In genomic region chr9:63169127-63169526, GRCm38 (mm10) we compare ENCODE assay signal across 22 mouse cellular contexts. TPM values are rescaled to one million over a fixed set of nuclear protein-coding genes. Genes with fewer than 3 reads are reported as not detected.
A peak's percentile ranks its signal among the peaks of the same experiment; 100 is the strongest.
DNase-seq lines count a peak whose midpoint lies in the region; ATAC-seq and TF ChIP-seq lines count a peak whose summit lies in the region.
"Had no signal": no experiment of that assay in that cellular context is flagged by ENCODE, and none has a peak within 500 bp of the region (broad histone marks: within the 10 kb centered on the region; RNA-seq: fewer than 3 reads in every experiment).

No protein-coding gene starts in this region.

- H3K79me2 ChIP-seq in heart, adult 2 months (replicated peaks; ENCODE audit: control insufficient read depth, insufficient read depth, low read length), result no peaks in the 10 kb centered on the region
- no peaks in the 10 kb centered on the region for H3K79me2 ChIP-seq in MEL (ENCODE audit: control insufficient read depth, insufficient read depth, low read length, poor library complexity)

- no peak for TF ChIP-seq POLR2A in heart, adult 2 months (IDR thresholded peaks at IDR 0.05; ENCODE audit: insufficient read depth, low read depth, low read length)
- TF ChIP-seq POLR2A in MEL (IDR thresholded peaks at IDR 0.05; ENCODE audit: control insufficient read depth in 1 of 2, insufficient read depth in 1 of 2, low read depth in 1 of 2, low read length in 2 of 2, poor library complexity in 1 of 2), result no peak

- 83% methylated on average over 1 of the region's 1 CpGs for WGBS in heart, adult 2 months
- WGBS in liver, embryonic 14.5 days (ENCODE audit: insufficient replicate concordance), result 52% methylated on average over 1 of the region's 1 CpGs
- 69% methylated on average over 1 of the region's 1 CpGs for WGBS in liver, embryonic 11.5 days
- WGBS in stomach, postnatal 0 days, result 89% methylated on average over 1 of the region's 1 CpGs
- 86% methylated on average over 1 of the region's 1 CpGs for WGBS in hindbrain, embryonic 14.5 days

- no peaks in the 10 kb centered on the region for H3K4me1 ChIP-seq in heart, adult 2 months (ENCODE audit: control insufficient read depth, insufficient read depth, low read length)
- H3K4me1 ChIP-seq in liver, embryonic 14.5 days (replicated peaks; ENCODE audit: control insufficient read depth in 2 of 2, insufficient read depth in 2 of 2, low read length in 1 of 2), result no peaks in the 10 kb centered on the region
- no peaks in the 10 kb centered on the region for H3K4me1 ChIP-seq in liver, embryonic 11.5 days (replicated peaks; ENCODE audit: control insufficient read depth, insufficient read depth, low read length)
- no peaks in the 10 kb centered on the region for H3K4me1 ChIP-seq in MEL (ENCODE audit: control insufficient read depth in 1 of 2, insufficient read depth in 2 of 2, low read length in 2 of 2)
- no peaks in the 10 kb centered on the region for H3K4me1 ChIP-seq in stomach, postnatal 0 days (replicated peaks; ENCODE audit: control insufficient read depth, insufficient read depth)
- H3K4me1 ChIP-seq in hindbrain, embryonic 14.5 days (replicated peaks; ENCODE audit: control insufficient read depth, insufficient read depth, low read length), result no peaks in the 10 kb centered on the region
- H3K4me1 ChIP-seq: limb, embryonic 13.5 days; neural tube, embryonic 15.5 days; stomach, embryonic 15.5 days had no signal

- TF ChIP-seq RAD21 in MEL (IDR thresholded peaks at IDR 0.05; ENCODE audit: low read depth, low read length), result no peak

- no peaks in the 10 kb centered on the region for H3K27me3 ChIP-seq in heart, adult 2 months (ENCODE audit: control insufficient read depth, insufficient read depth, low read length)
- no peaks in the 10 kb centered on the region for H3K27me3 ChIP-seq in liver, embryonic 14.5 days (ENCODE audit: control insufficient read depth, insufficient read depth, low read length)
- no peaks in the 10 kb centered on the region for H3K27me3 ChIP-seq in liver, embryonic 11.5 days (replicated peaks; ENCODE audit: control insufficient read depth, insufficient read depth, low read length)
- H3K27me3 ChIP-seq in MEL (ENCODE audit: control insufficient read depth in 1 of 2, insufficient read depth in 2 of 2, low read length in 2 of 2), result no peaks in the 10 kb centered on the region
- H3K27me3 ChIP-seq in stomach, postnatal 0 days (ENCODE audit: control insufficient read depth, insufficient read depth, low read length), result no peaks in the 10 kb centered on the region
- H3K27me3 ChIP-seq in hindbrain, embryonic 14.5 days (ENCODE audit: control insufficient read depth, insufficient read depth, low read length), result no peaks in the 10 kb centered on the region
- H3K27me3 ChIP-seq: kidney, embryonic 15.5 days; limb, embryonic 13.5 days; neural tube, embryonic 15.5 days; stomach, embryonic 15.5 days had no signal

- H3K9me3 ChIP-seq in liver, embryonic 14.5 days (ENCODE audit: control insufficient read depth, low read length), result no peaks in the 10 kb centered on the region
- no peaks in the 10 kb centered on the region for H3K9me3 ChIP-seq in liver, embryonic 11.5 days (ENCODE audit: control insufficient read depth, low read length)
- H3K9me3 ChIP-seq in MEL (replicated peaks; ENCODE audit: insufficient read depth, low read length), result no peaks in the 10 kb centered on the region
- no peaks in the 10 kb centered on the region for H3K9me3 ChIP-seq in stomach, postnatal 0 days (ENCODE audit: control insufficient read depth, low read length)
- no peaks in the 10 kb centered on the region for H3K9me3 ChIP-seq in hindbrain, embryonic 14.5 days (ENCODE audit: control insufficient read depth, low read length)
- H3K9me3 ChIP-seq: heart, embryonic 10.5 days; kidney, embryonic 15.5 days; limb, embryonic 13.5 days; midbrain, embryonic 10.5 days; neural tube, embryonic 15.5 days; stomach, embryonic 15.5 days had no signal

- ATAC-seq in liver, embryonic 14.5 days (ENCODE audit: insufficient read depth), result no peak
- no peak for ATAC-seq in liver, embryonic 11.5 days (replicated peaks; ENCODE audit: low FRiP score)
- no peak for ATAC-seq in stomach, postnatal 0 days (ENCODE audit: low FRiP score, low TSS enrichment)
- no peak for ATAC-seq in hindbrain, embryonic 14.5 days (ENCODE audit: low FRiP score)
- ATAC-seq: intestine, postnatal 0 days; lung, postnatal 0 days had no signal

- H3K36me3 ChIP-seq in heart, adult 2 months (ENCODE audit: control insufficient read depth, insufficient read depth, low read length), result no peaks in the 10 kb centered on the region
- H3K36me3 ChIP-seq in liver, embryonic 14.5 days (replicated peaks; ENCODE audit: control insufficient read depth, insufficient read depth, low read depth), result no peaks in the 10 kb centered on the region
- H3K36me3 ChIP-seq in liver, embryonic 11.5 days (ENCODE audit: control insufficient read depth, insufficient read depth, low read length), result 0 out of 2 replicates have a peak, but pooled peaks cover 2% of the 10 kb centered on the region
- H3K36me3 ChIP-seq in MEL (ENCODE audit: control insufficient read depth in 1 of 2, insufficient read depth in 2 of 2, low read length in 2 of 2), result no peaks in the 10 kb centered on the region
- no peaks in the 10 kb centered on the region for H3K36me3 ChIP-seq in stomach, postnatal 0 days (ENCODE audit: control insufficient read depth, insufficient read depth, low read length)
- H3K36me3 ChIP-seq in hindbrain, embryonic 14.5 days (replicated peaks; ENCODE audit: control insufficient read depth, insufficient read depth), result no peaks in the 10 kb centered on the region
- H3K36me3 ChIP-seq: neural tube, embryonic 15.5 days; stomach, embryonic 15.5 days had no signal

- no peak for DNase-seq in heart, adult 2 months
- no peak for DNase-seq in heart, adult 9 months (ENCODE audit: low spot score in 2 of 2)
- DNase-seq in liver, embryonic 14.5 days (ENCODE audit: low read depth in 3 of 3, low spot score in 3 of 3), result no peak
- no peak for DNase-seq in liver, embryonic 11.5 days (ENCODE audit: low spot score)
- DNase-seq in MEL (ENCODE audit: low read depth, low spot score), result no peak
- no peak for DNase-seq in stomach, postnatal 0 days (ENCODE audit: low spot score)
- DNase-seq in hindbrain, embryonic 14.5 days (ENCODE audit: low spot score), result no peak
- DNase-seq: adrenal gland, postnatal 14 days; cerebellum, adult 9-11 months; gastrocnemius, postnatal 36 days; heart, postnatal 4 days had no signal

- TF ChIP-seq EP300 in heart, adult 2 months (IDR thresholded peaks at IDR 0.05; ENCODE audit: insufficient read depth, low read depth, low read length), result no peak
- no peak for TF ChIP-seq EP300 in liver, embryonic 14.5 days (IDR thresholded peaks at IDR 0.05; ENCODE audit: low read depth)
- TF ChIP-seq EP300 in MEL (IDR thresholded peaks at IDR 0.05; ENCODE audit: low read depth in 1 of 2, low read length in 2 of 2), result no peak
- TF ChIP-seq EP300 in stomach, postnatal 0 days (optimal IDR thresholded peaks at IDR 0.05), result no peak

- H3K4me2 ChIP-seq in liver, embryonic 14.5 days (ENCODE audit: low read depth), result no peak overlapping the region
- no peak overlapping the region for H3K4me2 ChIP-seq in liver, embryonic 11.5 days
- H3K4me2 ChIP-seq in stomach, postnatal 0 days (replicated peaks; ENCODE audit: low read depth), result no peak overlapping the region
- no peak overlapping the region for H3K4me2 ChIP-seq in hindbrain, embryonic 14.5 days (replicated peaks)
- H3K4me2 ChIP-seq: kidney, embryonic 15.5 days; limb, embryonic 13.5 days; neural tube, embryonic 15.5 days; stomach, embryonic 15.5 days had no signal

- no peak overlapping the region for H3K27ac ChIP-seq in heart, adult 2 months
- no peak overlapping the region for H3K27ac ChIP-seq in liver, embryonic 14.5 days
- H3K27ac ChIP-seq in liver, embryonic 11.5 days (ENCODE audit: low read depth, low read length), result no peak overlapping the region
- H3K27ac ChIP-seq in MEL (ENCODE audit: control insufficient read depth, low read depth, low read length), result no peak overlapping the region
- H3K27ac ChIP-seq in stomach, postnatal 0 days (replicated peaks), result no peak overlapping the region
- H3K27ac ChIP-seq in hindbrain, embryonic 14.5 days, result no peak overlapping the region
- H3K27ac ChIP-seq: forebrain, embryonic 10.5 days; heart, embryonic 10.5 days; kidney, embryonic 15.5 days; limb, embryonic 13.5 days; midbrain, embryonic 10.5 days; neural tube, embryonic 15.5 days; stomach, embryonic 15.5 days had no signal

- no peak overlapping the region for H3K9ac ChIP-seq in heart, adult 2 months (ENCODE audit: low read depth, low read length)
- H3K9ac ChIP-seq in liver, embryonic 14.5 days (replicated peaks), result no peak overlapping the region
- H3K9ac ChIP-seq in liver, embryonic 11.5 days (ENCODE audit: low read depth, low read length), result no peak overlapping the region
- H3K9ac ChIP-seq in MEL (ENCODE audit: control insufficient read depth, low read depth, low read length, poor library complexity, severe bottlenecking), result no peak overlapping the region
- H3K9ac ChIP-seq in stomach, postnatal 0 days (ENCODE audit: low read length), result no peak overlapping the region
- H3K9ac ChIP-seq in hindbrain, embryonic 14.5 days, result no peak overlapping the region
- H3K9ac ChIP-seq: kidney, embryonic 15.5 days; limb, embryonic 13.5 days; neural tube, embryonic 15.5 days; stomach, embryonic 15.5 days had no signal

- intact Hi-C loops in heart, adult 2 months (cut with DNase I), result no loop called here

- TF ChIP-seq CTCF in heart, adult 2 months (IDR thresholded peaks at IDR 0.05), result 0 out of 2 replicates have a peak, but pooled peaks have one; percentile 17
- peak; percentile 17; the same call in 1 of the 2 replicates for TF ChIP-seq CTCF in liver, embryonic 14.5 days (IDR thresholded peaks at IDR 0.05; ENCODE audit: low read depth)
- peak; percentile 17 to 31 (median 30); a peak in 5 of 6 replicates for TF ChIP-seq CTCF in MEL (IDR thresholded peaks at IDR 0.05 in 2 of 3, conservative IDR thresholded peaks at IDR 0.05 in 1 of 3; ENCODE audit: control insufficient read depth in 1 of 3, insufficient read depth in 1 of 3, low read depth in 2 of 3, low read length in 3 of 3, poor library complexity in 1 of 3, severe bottlenecking in 1 of 3)
- peak; percentile 23; the same call in 1 of the 2 replicates for TF ChIP-seq CTCF in stomach, postnatal 0 days (IDR thresholded peaks at IDR 0.05; ENCODE audit: low read depth)

- H3K4me3 ChIP-seq in heart, adult 2 months, result no peak overlapping the region
- no peak overlapping the region for H3K4me3 ChIP-seq in liver, embryonic 14.5 days (ENCODE audit: insufficient read depth in 1 of 2, low read depth in 2 of 2, low read length in 2 of 2)
- no peak overlapping the region for H3K4me3 ChIP-seq in liver, embryonic 11.5 days (ENCODE audit: low read depth, low read length)
- H3K4me3 ChIP-seq in MEL (ENCODE audit: control insufficient read depth in 1 of 2, insufficient read depth in 1 of 2, low read depth in 2 of 2, low read length in 2 of 2), result no peak overlapping the region
- no peak overlapping the region for H3K4me3 ChIP-seq in stomach, postnatal 0 days (ENCODE audit: low read depth, low read length)
- H3K4me3 ChIP-seq in hindbrain, embryonic 14.5 days (replicated peaks; ENCODE audit: low read length), result no peak overlapping the region
- H3K4me3 ChIP-seq: forebrain, embryonic 10.5 days; heart, embryonic 10.5 days; kidney, embryonic 15.5 days; limb, embryonic 13.5 days; midbrain, embryonic 10.5 days; neural tube, embryonic 15.5 days; stomach, embryonic 15.5 days had no signal

RNA-seq across cellular contexts. Expression of gene Skor1, which starts 20.4 kb away (rescaled TPM):
- under 1 TPM; 0.07 to 0.10 TPM for total RNA-seq in heart, adult 2 months (2021)
- 0.04 TPM in 1 of 2 replicates, not detected in the other for polyA plus RNA-seq in heart, adult 2 months (2012; rRNA removed)
- 0.01 and 0.02 TPM in 2 replicates for polyA plus RNA-seq in liver, embryonic 14.5 days (2012; rRNA removed)
- not detected in 2 replicates for polyA plus RNA-seq in liver, embryonic 14.5 days (2014; fragmentation: Nextera tagmentation; extraction: Ambion mirVana)
- polyA plus RNA-seq in liver, embryonic 11.5 days (2014; fragmentation: Nextera tagmentation; extraction: Ambion mirVana), result not detected in 2 replicates
- total RNA-seq in MEL (2012; rRNA removed), result not detected in 2 replicates
- polyA plus RNA-seq in MEL (2012; ENCODE audit: insufficient read depth in 1 of 2, insufficient read length in 2 of 2, low read depth in 1 of 2, low replicate concordance in 2 of 2, missing spikeins in 1 of 2), result under 1 TPM in 1 of 2 experiments, not detected in 1; 0.06 TPM
- not detected in 2 replicates for polyA plus RNA-seq in stomach, postnatal 0 days (2015; fragmentation: Nextera tagmentation; extraction: Ambion mirVana)
- 19.5 and 21.5 TPM in 2 replicates for polyA plus RNA-seq in hindbrain, embryonic 14.5 days (2014; fragmentation: Nextera tagmentation; extraction: Ambion mirVana)
- total RNA-seq: adrenal gland, postnatal 14 days had no signal
- polyA plus RNA-seq: heart, embryonic 16.5 days; intestine, postnatal 0 days; kidney, embryonic 15.5 days; liver, embryonic 16.5 days; stomach, embryonic 15.5 days had no signal

Comparison
In these comparisons a context has a peak if more than half of its experiments do, and no peak if none do; other contexts are left out.
1. RNA of gene Skor1, which starts 20.4 kb away (polyA plus RNA-seq): 19.5 to 21.5 TPM in hindbrain, embryonic 14.5 days; 0.06 TPM in MEL, 0.04 TPM in heart, adult 2 months, not detected in liver, embryonic 11.5 days, 0.01 to 0.02 TPM in liver, embryonic 14.5 days and not detected in stomach, postnatal 0 days; every median in the first group is over 10 times any median in the second.
2. Peak in every context shown above with its lines, with median percentiles within 50 percentile points of each other: CTCF ChIP-seq.